Mouse (Mus musculus) urinary bladder, adult 2 months (tissue): Measurements from ENCODE around the gene Ncoa1. TPM values are rescaled to one million over a fixed set of nuclear protein-coding genes. Genes with fewer than 3 reads are reported as not detected.

ENCODE experiments used
- DNase-seq: peaks from one replicate; pipeline ENCODE4 v3.0.0; 2022; ENCODE audit warnings: low spot score
- polyA plus RNA-seq: library from polyadenylated mRNA; depleted of rRNA; stranded (reverse); fragments of >200 nt; gene quantifications from 2 replicates; pipeline ENCODE4 v1.2.3, GENCODE M21; 2012; rRNA removed

Ncoa1 gene
- polyA plus RNA-seq, 1 experiment, result 19.9 TPM

- DNase-seq, result no peak
Measured at GRCm38 (mm10) chr12:4212908-4213307, 264.1 kb downstream of the Ncoa1 start.

GRCm38 (mm10) chr12:4211174-4211573 lies 265.8 kb downstream of the Ncoa1 start:
- DNase-seq, result peak; percentile 16

- DNase-seq, result peak; percentile 7
Measured at GRCm38 (mm10) chr12:4209196-4209595, 267.8 kb downstream of the Ncoa1 start.

- DNase-seq, result peak; percentile 20
Measured at GRCm38 (mm10) chr12:4208405-4209133, 268.4 kb downstream of the Ncoa1 start.

GRCm38 (mm10) chr12:4206106-4206505 lies 270.9 kb downstream of the Ncoa1 start:
- DNase-seq, result peak; percentile 13

- DNase-seq, result peak; percentile 12
Measured at GRCm38 (mm10) chr12:4202206-4202605, 274.8 kb downstream of the Ncoa1 start.

GRCm38 (mm10) chr12:4201454-4202200 lies 275.4 kb downstream of the Ncoa1 start:
- DNase-seq, result peak; percentile 18

GRCm38 (mm10) chr12:4199271-4199670 lies 277.7 kb downstream of the Ncoa1 start:
- peak; percentile 14 for DNase-seq

- peak; percentile 6 for DNase-seq
Measured at GRCm38 (mm10) chr12:4198702-4199101, 278.3 kb downstream of the Ncoa1 start.

Other genes with a start within 250 kb of the Ncoa1 start
- gene Ptrhd1, start 243.2 kb downstream of the Ncoa1 start, polyA plus RNA-seq, result 3.1 and 3.5 TPM in 2 replicates
- gene Cenpo, start 242.9 kb downstream of the Ncoa1 start, polyA plus RNA-seq, result 10.5 and 12.9 TPM in 2 replicates
- 38.3 and 43.5 TPM in 2 replicates for gene Itsn2, start 115.5 kb upstream of the Ncoa1 start, polyA plus RNA-seq
- not detected in 2 replicates for gene Gm3625, start 115.7 kb upstream of the Ncoa1 start, polyA plus RNA-seq